Mouse (Mus musculus): ENCODE measurements at regions not wholly inside any gene's neighbourhood (a gene's known extent, or its start where the extent isn't known, plus 50 kb on each side); places are given as distances from the start of the nearest gene placed in this dataset.

- TF ChIP-seq CTCF (IDR thresholded peaks at IDR 0.05; ENCODE audit: extremely low read depth, insufficient read depth, low read length) (no peak), POLR2A (IDR thresholded peaks at IDR 0.05; ENCODE audit: extremely low read depth, insufficient read depth, low read length) (no peak)
These were observed 67.9 kb downstream of the 3100002H09Rik start for GRCm38 (mm10) chr4:124542696-124543095.

Measured in cortical plate, adult 2 months (tissue).